Mouse (Mus musculus) ovary, postnatal 14 days (tissue): ENCODE measurements around the gene Smg1.

Experiments
- DNase-seq: peaks from one replicate; pipeline ENCODE4 v3.0.0; 2022; ENCODE audit warnings: low spot score

Gene Smg1

GRCm38 (mm10) chr7:118141271-118141670, 102.2 kb downstream of the Smg1 start:
- DNase-seq = no peak

- DNase-seq = no peak
Measured at GRCm38 (mm10) chr7:118135128-118135527, 108.3 kb downstream of the Smg1 start.

- DNase-seq = peak; percentile 92
Measured at GRCm38 (mm10) chr7:118129430-118130041, 113.9 kb downstream of the Smg1 start, which contains the start of gene Arl6ip1. TSS of gene Arl6ip1 (minus strand) at chr7:118129662.

- no peak for DNase-seq
Measured at GRCm38 (mm10) chr7:118128925-118129429, 114.5 kb downstream of the Smg1 start.

GRCm38 (mm10) chr7:118126219-118126875, 117.1 kb downstream of the Smg1 start:
- DNase-seq = no peak

- no peak for DNase-seq
Measured at GRCm38 (mm10) chr7:118125736-118126135, 117.7 kb downstream of the Smg1 start.

GRCm38 (mm10) chr7:118123512-118124411, 119.7 kb downstream of the Smg1 start:
- no peak for DNase-seq

- no peak for DNase-seq
Measured at GRCm38 (mm10) chr7:118122235-118122634, 121.2 kb downstream of the Smg1 start.

- DNase-seq = no peak
Measured at GRCm38 (mm10) chr7:118120654-118121053, 122.8 kb downstream of the Smg1 start.

GRCm38 (mm10) chr7:118119946-118120345, 123.5 kb downstream of the Smg1 start:
- DNase-seq = no peak

GRCm38 (mm10) chr7:118119142-118119541, 124.3 kb downstream of the Smg1 start:
- no peak for DNase-seq

GRCm38 (mm10) chr7:118118426-118118825, 125.0 kb downstream of the Smg1 start:
- DNase-seq = no peak

- no peak for DNase-seq
Measured at GRCm38 (mm10) chr7:118117539-118118210, 125.8 kb downstream of the Smg1 start.

- no peak for DNase-seq
Measured at GRCm38 (mm10) chr7:118116787-118117538, 126.5 kb downstream of the Smg1 start.

- peak; percentile 85 for DNase-seq
Measured at GRCm38 (mm10) chr7:118115877-118116568, 127.4 kb downstream of the Smg1 start, which contains the start of gene Rps15a. TSS of gene Rps15a (minus strand) at chr7:118116188.

- DNase-seq = no peak
Measured at GRCm38 (mm10) chr7:118115533-118115876, 128.0 kb downstream of the Smg1 start.

GRCm38 (mm10) chr7:118113541-118114297, 129.8 kb downstream of the Smg1 start:
- DNase-seq = no peak

GRCm38 (mm10) chr7:118111128-118111527, 132.3 kb downstream of the Smg1 start:
- DNase-seq = no peak

GRCm38 (mm10) chr7:118107671-118108070, 135.8 kb downstream of the Smg1 start:
- no peak for DNase-seq
